Mouse (Mus musculus): ENCODE data around the gene Tmem189.
"Not testable (repeated sequence)": the region's sequence is repeated elsewhere in the genome, so short reads cannot be mapped to it uniquely, and the experiment has no call there.

Tmem189 gene

DNA sequence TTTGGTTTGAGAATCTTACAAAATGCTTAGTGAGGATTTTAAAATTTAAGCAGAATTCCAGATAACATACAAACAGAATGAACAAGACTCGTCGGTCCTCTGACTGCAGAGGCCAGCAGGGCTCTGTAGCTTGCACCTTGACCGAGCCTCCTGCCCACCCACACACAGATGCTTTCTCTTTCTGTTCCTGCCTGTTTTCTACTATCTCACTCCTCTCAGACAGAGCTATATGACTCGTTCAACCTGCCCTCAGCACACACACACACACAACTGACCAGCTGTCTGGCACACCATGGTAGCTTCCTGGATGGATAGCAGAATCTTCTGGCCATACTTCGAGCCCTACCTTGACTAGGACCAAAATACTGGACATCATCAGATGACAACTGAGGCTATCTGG, 66.7 kb downstream of the Tmem189 start:
- DNase-seq (ENCODE audit: low read depth, low spot score) = no peak

DNA sequence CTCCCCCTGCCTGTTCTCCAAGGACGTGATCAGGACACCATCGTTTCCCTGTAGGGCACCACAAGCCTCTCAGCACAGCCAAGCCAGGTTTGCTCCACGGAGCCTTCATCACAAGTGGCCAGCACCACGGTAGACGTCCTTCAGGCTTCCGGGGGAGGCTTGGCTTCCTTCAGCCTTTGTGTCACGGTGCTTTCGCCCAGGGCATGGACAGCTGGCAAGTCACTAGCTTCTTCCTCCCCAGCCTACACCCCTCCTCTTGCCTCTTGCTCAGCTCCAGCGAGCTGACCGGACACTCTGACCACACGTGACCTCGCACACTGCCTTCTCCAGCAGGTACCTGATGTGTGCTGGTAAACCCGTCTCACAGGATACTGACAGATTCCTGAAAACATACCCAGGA, 67.3 kb downstream of the Tmem189 start:
- no peak for DNase-seq (ENCODE audit: low read depth, low spot score)

DNA sequence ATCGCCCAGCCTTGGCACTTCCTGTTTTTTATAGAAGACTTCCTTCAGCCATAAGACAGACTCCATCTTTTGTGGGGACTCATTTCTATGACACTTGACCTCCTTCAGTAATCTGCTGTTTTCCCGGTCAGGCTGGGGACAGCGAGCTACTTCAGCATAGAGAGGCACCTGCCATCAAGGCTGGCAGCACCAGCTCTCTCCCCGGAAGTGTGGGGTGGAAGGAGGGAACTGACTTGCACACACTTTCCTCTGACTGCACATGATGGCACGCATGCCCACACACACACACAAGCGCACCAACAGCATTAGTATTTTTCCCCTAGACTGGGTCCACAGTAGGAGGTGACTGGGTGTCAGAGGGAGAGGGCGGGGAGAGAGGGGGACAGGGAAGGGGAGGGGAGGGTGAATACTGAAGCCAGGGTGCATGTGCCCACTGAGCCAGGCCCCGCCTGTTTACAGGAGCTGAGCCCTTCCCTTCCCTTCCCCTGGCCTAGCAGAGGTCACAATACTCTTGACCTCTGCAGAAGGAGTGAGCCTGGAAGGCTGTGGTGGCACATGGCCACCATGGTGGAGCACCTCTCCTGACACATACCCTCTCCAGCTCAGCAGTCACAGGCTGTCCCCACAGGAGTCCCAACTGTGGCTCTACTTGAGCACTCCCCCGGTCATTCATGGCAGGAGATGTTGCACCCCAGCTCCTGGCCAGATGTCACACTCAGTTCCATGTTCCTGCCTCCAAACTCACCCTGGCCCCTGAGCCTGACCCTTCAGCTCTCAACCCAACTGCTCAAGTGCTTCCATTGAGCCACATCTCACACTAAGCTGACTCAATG, 68.2 kb downstream of the Tmem189 start:
- DNase-seq (ENCODE audit: low read depth, low spot score) = no peak

DNA sequence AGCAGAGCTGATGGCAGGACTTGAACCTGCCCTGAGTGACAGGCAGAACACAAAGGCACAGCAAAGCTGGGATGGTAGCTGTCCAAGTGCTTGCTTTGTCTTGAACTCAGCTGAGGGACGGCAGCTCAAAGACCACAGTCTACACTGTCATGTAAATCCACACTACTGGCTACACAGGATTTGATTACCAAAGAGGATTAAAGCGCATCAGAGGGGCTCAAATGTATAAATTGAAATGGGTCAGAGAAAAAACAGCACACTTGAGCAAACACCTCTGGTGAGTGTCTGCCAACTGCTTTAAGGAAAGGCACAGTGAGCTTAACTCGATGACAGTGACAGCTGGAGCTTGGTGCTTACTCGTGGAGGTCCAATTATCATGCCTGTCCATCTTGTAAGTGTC, 72.2 kb downstream of the Tmem189 start:
- no peak for DNase-seq (ENCODE audit: low read depth, low spot score)

DNA sequence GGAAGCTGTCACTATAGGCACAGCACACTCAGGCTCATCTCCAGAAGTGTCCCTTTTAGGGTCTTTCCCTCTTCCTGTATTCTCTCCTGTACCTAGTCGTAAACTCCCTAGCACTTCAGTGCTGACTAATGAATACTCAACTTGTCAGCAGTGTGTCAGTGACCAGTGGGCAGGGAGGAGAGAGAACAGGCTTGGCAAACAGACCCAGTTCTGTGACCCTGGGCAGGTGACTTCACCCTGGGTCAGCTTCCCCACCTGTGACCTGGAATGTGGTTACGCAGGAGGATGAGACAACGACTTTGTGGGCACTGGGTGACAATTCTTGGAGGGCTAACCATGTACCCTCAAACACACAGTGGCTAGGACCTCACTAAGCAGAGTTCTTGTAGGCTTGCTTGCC, 72.6 kb downstream of the Tmem189 start:
- DNase-seq (ENCODE audit: low read depth, low spot score) = no peak

DNA sequence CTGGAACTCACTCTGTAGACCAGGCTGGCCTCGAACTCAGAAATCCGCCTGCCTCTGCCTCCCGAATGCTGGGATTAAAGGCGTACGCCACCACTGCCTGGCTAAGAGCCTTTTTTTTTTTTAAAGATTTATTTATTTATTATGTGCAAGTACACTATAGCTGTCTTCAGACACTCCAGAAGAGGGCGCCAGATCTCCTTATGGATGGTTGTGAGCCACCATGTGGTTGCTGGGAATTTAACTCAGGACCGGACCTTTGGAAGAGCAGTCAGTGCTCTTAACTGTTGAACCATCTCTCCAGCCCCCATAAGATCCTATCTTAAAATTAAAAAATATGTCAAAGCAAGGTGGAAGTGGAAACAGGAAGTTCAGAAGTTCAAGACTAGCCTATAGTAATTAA, 76.3 kb downstream of the Tmem189 start:
- not testable (repeated sequence) for DNase-seq (ENCODE audit: low read depth, low spot score)

DNA sequence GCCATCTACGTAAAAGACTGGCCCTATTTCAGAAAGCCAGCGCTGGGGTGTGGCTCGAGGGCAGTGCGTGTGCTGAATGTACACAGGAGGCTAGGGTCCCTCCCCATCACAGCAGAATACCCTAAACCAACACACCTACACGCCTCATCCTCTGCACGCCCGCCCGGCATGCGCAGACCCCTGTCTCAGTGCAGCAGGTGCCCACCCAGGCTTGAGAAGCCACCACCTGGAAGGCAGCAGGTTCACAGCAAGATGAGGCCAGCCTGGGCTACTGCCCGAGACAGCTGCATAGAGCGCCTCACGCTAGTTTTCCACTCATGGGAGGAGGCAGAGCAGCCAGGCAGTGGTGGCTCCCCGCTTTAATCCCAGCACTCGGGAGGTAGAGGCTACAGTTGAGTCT, 77.5 kb downstream of the Tmem189 start:
- no peak for DNase-seq (ENCODE audit: low read depth, low spot score)

DNA sequence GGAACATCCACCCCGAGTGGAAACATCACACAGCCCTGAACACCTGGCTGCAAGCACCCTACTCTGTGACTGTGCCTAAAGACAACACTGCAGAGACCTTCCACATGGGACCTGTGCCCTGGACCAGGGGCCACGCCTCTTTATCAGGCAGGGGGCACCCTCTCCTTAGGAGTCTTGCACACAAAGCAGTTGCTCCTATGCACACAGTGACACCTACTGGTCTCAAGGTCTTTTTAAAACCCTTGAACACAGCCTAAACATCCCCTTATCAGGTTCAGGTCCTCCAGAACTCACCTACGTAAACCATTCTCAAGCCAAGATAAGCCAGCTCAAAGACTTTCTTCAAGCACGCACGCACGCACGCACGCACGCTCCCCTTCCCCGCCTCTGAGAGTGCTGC, 78.3 kb downstream of the Tmem189 start:
- no peak for DNase-seq (ENCODE audit: low read depth, low spot score)

DNA sequence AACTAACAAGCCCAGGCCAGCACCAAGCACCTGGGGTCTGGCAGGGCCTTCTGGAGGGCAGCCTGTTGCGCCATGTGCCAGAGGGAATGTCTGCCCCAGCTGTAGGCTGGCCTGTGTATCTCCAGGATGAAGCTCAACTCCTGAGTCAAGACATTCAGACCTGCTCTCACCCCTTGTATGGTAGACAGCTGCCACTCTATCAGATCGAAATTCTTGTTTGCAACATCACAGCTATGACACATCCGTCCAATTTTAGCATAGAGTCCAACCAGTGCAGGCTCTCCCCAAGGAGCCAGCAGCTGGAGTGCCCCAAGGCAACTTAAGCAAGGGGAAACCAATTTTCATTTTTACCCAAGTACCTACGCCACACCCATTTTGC, 82.9 kb downstream of the Tmem189 start:
- no peak for DNase-seq (ENCODE audit: low read depth, low spot score)

DNA sequence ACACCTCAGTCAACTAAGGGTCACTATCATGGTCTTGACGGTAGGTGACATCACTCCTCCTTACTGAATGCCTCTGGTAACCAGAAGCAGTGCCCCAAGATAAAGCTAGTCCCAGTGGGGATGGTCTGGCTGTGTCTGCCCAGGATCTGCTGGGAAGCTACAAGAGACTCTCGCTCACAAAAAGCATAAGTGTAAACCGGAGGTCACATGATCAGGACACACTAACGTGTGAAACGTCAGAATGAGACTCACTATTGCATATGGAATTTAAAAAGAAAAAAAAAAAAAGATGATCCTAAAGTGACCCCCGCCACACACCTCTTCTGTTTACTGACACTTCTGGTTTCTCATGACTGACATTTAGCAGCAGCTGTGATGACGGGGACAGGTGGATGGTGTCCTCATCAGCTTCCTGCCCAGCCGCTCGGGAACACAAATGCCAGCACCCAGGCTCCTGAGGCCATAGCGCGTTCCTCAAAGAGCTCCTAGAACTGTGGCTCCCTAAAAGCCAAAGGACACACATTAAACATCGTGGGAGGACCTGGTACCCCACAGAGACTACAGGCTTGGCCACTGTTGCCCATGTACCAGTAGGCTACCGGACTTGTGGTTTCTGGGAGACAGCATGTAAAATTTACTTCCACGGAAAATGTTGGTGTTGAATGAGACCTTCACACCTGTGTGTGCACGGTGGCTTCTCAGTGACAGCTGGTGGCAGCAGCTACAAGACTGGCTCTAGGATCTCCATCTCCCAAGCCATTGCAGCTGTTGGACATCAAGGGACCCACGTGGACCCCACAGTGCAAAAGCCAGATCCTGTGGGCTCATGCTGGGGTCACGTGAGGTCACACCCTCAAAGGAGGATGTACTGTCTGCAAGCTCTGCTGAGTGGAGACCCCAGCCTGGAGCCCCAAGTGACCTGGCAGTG, 83.5 kb downstream of the Tmem189 start:
- DNase-seq (ENCODE audit: low read depth, low spot score) = no peak

DNA sequence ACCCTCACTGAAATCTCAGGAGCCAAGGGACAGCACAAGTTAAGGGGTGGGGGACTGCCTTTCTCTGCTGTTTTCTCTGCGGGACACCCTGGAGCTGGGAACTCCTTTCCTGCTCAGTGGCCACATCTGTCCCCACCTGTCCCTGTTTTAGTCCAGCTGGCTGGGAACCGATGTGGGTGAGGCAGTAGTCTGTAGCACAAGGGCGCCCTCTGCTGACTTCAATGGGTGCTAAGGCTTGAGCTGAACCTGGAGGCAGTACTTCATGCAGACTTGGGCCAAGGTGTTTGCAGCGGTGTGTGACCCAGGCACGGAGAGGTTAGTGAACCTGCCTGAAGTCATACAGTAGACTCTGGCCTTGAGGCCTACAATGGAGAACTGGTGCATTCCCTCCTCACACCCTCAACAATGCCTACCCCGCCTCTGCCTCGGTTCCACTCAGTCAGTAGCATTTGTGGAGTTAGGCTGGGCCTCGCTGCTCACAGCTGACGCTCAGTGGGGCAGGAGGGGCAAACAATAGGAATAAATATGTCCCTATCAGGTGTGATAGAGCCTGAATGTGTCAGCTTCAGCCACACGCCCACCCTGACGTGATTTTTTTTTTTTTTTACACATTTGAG, 84.3 kb downstream of the Tmem189 start:
- DNase-seq (ENCODE audit: low read depth, low spot score) = peak; percentile 20

DNA sequence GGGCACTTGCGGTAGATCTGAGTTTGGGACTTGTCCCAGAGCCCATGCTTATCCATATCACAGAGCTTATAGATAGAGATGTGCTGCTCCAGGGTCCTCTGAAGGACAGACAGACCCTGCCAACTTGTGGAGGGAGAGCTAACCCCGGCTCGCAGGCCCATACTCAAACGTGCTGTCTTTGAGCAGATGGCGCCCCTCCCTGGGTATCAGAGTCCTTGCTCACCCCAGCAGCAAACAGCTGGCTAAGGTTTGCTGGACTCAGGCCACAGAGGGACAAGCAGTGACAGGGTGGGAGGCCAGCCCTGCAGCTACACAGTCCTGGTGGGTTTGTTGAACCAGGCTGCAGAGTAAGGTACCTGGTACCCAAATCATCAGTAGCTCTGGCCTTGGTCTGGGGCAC, 86.6 kb downstream of the Tmem189 start:
- DNase-seq (ENCODE audit: low read depth, low spot score) = no peak

DNA sequence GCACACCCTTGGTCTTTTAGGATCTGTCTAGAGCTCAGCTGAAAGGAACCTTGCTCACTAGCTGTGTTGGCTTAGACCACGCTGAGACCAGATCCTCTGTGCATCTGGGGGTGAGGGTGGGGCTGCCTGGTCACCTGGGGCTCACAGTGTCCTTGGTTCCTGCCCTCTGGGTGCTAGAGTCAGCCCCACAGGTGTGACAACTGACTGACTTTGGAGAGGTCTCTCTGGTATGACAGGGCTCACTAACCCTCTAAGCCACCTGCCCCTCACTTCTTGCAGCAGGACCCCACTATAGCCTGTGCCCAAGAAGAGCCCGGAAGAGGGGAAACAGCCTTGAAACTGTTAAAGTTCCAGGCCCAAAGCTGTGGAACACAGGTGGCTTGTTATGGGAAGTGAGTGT, 87.3 kb downstream of the Tmem189 start:
- DNase-seq (ENCODE audit: low read depth, low spot score) = no peak

DNA sequence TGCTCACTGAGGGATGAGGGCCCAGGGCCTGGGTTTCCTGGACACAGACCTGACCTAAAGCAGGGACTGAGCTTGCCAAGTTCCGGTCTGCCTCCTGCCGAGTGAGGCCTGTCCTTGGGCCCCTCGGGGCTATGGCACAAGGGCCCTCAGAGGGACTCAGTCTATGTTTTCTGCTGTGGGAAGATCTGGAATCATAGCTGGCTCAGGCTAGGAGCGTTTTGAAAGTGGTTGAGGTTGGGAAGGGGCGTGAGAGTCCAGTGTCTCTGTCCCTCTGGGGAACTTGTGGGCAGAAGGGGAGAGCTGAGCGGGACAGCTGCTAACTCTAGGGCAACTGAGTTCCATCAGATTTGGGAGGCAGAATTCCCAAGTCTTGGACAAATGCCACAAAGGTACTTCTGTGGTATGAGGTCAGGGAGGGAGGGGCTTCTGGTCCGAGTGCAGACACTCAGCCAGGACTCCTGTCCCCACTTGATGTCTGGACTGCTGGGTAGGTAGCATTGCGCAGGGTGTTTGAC, 89.1 kb downstream of the Tmem189 start:
- DNase-seq (ENCODE audit: low read depth, low spot score) = no peak

DNA sequence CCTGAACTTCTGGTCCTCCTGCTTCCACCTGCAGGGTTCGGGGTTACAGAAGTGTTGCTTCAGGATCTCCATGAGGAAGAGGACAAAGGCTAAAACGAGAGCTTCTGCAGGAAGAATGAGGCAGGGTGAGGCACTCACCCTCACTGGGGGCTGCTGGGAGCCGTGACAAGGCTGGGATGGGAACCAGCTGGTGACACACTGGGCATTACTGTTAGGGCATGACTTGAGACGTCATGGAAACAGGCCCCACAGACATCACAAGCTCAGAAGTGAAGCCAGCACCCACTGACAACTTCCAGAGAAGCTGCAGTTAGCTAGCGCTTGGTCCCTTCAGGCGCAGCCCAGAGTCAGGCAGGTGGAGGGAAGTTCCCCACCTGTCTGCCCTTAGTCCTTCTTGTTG, 89.7 kb downstream of the Tmem189 start:
- no peak for DNase-seq (ENCODE audit: low read depth, low spot score)

DNA sequence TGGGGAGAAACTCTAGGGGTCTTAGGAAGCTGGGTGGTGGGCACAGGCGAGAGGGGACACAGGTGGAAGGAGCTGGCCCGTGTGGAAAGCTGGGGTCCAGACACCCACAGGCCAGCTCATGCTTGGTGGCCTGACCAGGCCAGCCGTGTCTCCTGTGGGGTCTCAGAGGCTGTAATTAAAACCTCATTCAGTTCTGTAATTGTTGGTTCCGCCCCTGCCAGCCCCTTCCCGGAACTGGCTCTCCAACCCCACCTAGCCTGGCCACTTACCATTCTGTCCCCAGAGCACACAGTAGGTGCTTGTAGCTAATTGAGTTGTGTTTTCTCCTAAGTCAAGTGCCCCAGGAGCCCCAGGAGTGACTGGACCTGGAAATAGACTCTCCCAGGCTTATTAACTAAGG, 90.4 kb downstream of the Tmem189 start:
- no peak for DNase-seq (ENCODE audit: low read depth, low spot score)

DNA sequence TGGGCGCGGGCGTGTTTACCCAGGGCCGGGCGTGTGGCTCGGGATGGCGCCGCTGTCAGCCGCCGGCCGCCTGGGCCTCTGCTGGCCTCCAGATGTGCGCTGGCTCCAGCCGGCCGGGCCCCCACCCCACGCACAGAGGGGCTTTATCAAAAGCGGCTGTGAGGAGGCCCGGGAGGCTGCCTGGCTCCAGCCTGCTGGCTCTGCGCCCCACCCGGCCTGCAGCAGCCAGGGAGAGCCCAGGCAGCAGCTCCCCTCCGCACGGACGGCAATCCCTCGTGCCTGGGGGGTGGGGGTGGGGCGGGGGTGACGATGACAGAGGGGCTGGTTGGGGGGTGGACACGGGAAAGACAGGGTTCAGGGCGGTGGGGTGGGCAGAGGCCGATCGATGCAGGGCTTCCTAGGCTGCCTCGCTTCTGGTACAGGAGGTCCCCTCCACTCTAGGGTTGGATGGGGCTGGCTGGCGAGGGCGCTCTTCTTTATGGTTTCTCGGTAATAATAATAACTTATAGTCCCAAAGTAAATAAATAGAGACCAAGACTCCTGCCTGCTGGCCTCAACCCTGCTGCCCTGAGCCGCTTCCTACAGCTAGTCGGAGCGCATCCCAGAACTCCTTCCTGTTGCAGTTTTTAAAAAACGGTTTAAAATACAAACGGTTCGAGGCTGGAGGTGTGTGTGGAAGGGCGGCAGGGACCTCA, 92.0 kb downstream of the Tmem189 start:
- DNase-seq (ENCODE audit: low read depth, low spot score) = no peak

DNA sequence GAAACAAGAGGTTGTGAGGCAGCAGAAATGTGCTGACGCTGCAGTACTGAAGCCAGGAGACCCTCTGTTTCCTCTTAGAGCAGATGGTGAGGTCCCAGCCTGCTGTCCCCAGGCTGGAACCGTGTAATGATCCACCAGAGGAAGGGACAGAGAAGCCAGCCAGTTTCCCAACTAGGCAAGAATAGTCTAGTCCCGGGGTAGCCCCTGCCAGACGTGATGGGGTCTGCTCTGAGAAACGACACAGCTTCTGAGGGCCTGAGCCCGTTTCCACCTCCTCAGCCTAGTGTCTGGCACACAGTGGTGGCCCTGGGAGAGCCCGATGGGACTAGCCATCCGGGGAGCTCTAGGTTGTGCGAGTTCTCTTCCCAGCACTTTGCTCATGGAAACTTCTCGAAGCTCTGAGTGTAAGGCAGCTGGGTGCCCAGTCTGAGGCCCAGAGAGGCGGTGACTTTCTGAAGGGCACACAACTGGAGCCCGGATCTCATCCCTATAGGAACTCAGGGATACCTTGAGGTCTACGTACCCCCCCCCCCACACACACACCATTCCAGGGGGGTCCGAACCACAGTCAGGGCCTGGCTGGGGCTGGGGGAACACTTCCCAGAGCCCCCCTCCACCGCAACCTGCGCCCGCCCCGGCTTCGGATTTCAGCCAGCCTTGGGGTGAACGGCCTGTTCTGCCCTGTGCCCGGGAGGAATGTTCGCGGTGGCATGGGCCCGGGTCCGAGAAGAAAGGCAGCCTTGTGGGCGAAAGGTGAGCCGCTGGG, 92.7 kb downstream of the Tmem189 start:
- no peak for DNase-seq (ENCODE audit: low read depth, low spot score)

DNA sequence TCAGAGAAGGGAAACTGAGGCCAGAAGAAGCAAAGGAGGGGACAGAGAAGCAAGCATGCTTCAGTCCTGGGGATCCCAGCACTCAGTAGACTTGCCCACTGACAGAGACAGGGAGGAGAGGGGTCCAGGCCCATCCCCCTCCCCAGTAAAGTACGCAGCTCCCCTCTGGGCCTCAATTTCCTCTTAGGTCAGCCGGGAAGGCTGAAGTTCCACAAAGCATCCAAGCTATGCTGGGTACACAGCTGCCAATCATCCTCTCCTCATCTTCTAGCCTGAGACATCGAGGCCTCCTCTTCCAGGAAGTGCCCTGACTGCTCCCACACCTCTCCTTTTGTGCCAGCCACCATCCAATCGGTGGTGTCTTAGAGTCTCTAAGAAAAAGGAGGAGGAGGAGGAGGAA, 93.4 kb downstream of the Tmem189 start:
- no peak for DNase-seq (ENCODE audit: low read depth, low spot score)

DNA sequence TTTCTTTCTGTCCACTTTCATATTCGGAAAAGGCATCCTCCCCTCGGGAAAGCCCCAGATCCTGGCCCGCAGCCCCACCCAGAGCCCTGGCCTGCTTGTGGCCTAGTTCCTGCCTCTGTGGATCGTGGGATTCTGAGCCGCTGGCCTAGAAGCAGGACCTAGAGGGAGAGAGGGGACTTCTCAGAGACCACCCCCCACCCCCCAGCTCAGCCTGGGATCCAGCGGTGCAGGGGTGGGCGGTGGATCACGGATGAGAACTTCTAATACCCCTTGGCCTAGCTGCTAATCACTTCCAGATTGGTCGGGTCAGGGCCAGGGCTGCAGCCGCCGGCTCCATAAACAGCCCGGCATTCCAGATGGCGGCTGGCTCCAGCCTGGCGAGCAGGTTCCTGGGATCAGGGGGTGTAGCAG, 93.9 kb downstream of the Tmem189 start:
- no peak for DNase-seq (ENCODE audit: low read depth, low spot score)

DNA sequence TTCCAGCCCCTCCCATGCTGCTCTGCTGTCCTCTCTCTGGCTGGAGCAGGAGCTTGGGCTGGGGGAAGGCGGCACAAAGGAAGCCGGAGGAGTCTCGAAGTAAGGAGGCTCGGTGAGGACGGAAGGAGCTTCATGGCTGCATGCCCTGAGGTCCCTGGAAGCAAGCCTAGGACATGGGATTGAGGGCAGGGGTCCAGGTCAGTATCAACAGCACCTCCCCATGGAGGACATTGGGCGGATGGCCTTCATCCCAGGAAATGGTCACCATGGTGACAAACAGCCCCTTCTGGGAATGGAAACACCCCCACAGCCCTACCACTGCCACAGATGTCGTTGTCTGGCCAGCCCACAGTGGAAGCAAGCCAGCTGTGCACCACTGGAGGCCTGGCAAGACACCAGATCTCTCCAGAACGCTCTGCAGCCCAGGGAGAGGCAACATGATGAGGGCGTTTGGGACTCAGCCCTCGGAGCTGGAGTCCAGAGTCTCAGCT, 95.1 kb downstream of the Tmem189 start:
- DNase-seq (ENCODE audit: low read depth, low spot score) = peak; percentile 26
